Mouse (Mus musculus): ENCODE measurements around the gene BC049715. TPM values are rescaled to one million over a fixed set of nuclear protein-coding genes. Genes with fewer than 3 reads are reported as not detected.
"Not testable (repeated sequence)": the region's sequence is repeated elsewhere in the genome, so short reads cannot be mapped to it uniquely, and the experiment has no call there.

The BC049715 gene
- polyA plus RNA-seq (2015; fragmentation: Nextera tagmentation; extraction: Ambion mirVana) = 1.8 and 2.2 TPM in 2 replicates

DNA sequence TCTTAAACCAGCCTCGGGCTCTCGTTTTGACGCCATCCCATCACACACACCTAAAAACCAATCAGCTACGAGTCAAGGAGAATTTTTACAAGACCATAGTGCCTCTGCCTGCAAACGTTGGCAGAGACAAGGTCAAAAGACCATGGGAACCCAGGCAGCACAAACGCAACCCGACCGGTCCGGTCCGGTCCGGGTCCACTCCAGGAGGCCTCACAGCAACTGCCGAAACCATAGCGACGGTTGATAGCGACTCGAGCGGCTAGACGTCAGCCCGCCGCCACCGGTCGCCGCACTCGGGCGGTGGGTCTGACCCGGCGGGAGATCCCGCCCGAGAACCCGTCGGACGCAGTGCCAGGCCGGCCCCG, at the start of gene BC049715:
Gene BC049715 (plus strand): TSS at position 111 of the 365 bp plus-strand sequence.
- H3K4me1 ChIP-seq = peaks cover 8% of the 10 kb centered on the region
- ATAC-seq (ENCODE audit: low FRiP score, low read depth) = no peak; the same call in 1 of the 2 replicates
- peak within 1 kb of the TSS; percentile 99 for H3K4me3 ChIP-seq
- H3K27ac ChIP-seq = peak within 1 kb of the TSS; percentile 84
- H3K27me3 ChIP-seq = no peaks in the 10 kb centered on the region
- no peaks in the 10 kb centered on the region for H3K9me3 ChIP-seq
- peak within 1 kb of the TSS; percentile 82 for H3K4me2 ChIP-seq (replicated peaks)
- under 1% methylated on average over 34 of the region's 34 CpGs for WGBS
- H3K36me3 ChIP-seq = peaks cover 26% of the 10 kb centered on the region
- H3K9ac ChIP-seq = peak within 1 kb of the TSS; percentile 95

DNA sequence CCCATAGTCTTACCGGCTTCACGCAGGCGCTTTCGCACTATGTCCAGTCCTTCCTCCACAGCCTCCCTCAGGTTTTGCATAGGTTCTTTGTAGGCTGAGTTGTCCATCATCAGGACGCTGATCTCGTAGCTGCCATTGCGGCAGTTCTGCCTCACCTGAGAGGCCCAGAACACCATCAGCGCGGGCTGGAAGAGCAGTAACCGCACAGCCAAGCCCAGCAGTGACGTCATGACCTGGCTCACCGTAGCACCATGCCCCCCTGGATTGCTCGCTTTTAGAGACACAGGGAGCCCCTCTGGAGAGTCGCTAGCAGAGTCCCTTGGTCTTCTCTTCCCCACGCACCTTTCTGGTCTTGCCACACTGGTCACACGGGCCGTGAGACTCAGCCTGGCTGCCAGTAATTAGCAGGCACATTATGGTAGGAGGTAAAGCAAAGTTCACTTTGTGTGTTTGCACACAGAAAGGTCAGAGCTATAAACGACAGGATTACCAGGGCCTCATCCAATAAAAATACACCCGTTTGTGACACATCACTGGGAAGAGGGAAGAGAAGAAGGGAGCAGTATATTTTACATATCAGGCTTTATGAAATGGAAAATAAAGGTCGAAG, 45.9 kb upstream of the BC049715 start, which contains the start of gene Gucy2c:
Gene Gucy2c (minus strand): TSS at position 389 of the 610 bp plus-strand sequence.
- no peak within 1 kb of the TSS for H3K9ac ChIP-seq

DNA sequence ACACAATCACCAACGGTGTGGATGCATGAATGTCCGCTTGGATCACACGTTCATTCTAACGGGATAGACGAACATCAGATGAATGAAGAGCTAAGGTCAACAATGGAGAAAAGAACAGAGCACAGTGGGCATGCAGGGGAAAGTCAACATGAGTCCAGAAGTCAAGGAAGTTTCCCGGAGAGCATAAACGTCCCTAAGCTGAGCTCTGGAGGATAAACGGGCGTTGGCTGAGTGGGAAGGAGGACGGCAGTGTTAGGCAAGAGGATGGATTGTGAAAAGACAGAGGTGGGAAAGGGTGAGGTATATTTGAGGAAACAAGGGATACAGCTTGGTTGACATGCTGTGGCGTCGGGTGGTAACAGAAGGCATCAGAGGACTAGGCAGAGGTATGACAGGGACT, 45.3 kb upstream of the BC049715 start:
- Histone ChIP-seq H3K9ac (no peak overlapping the region), H3K27ac (no peak overlapping the region), H3K4me1 (peaks cover 6% of the 10 kb centered on the region; the same call in 1 of the 2 replicates), H3K4me3 (no peak overlapping the region), H3K4me2 (replicated peaks) (no peak overlapping the region), H3K9me3 (no peaks in the 10 kb centered on the region), H3K27me3 (no peaks in the 10 kb centered on the region), H3K36me3 (no peaks in the 10 kb centered on the region)
- ATAC-seq (ENCODE audit: low FRiP score, low read depth) = no peak
- 88% methylated on average over 12 of the region's 12 CpGs for WGBS

More for the DNA sequence above, 45.9 kb upstream of the BC049715 start, which contains the start of gene Gucy2c:
- H3K27me3 ChIP-seq = no peaks in the 10 kb centered on the region
- 68% methylated on average over 20 of the region's 20 CpGs for whole genome bisulfite sequencing
- H3K4me2 ChIP-seq (replicated peaks) = 0 out of 2 replicates have a peak within 1 kb of the TSS, but pooled peaks have one; percentile 9
- no peaks in the 10 kb centered on the region for H3K9me3 ChIP-seq
- no peaks in the 10 kb centered on the region for H3K36me3 ChIP-seq
- peaks cover 6% of the 10 kb centered on the region; the same call in 1 of the 2 replicates for H3K4me1 ChIP-seq
- no peak within 1 kb of the TSS for H3K4me3 ChIP-seq
- ATAC-seq (ENCODE audit: low FRiP score, low read depth) = no peak
- H3K27ac ChIP-seq = no peak within 1 kb of the TSS

DNA sequence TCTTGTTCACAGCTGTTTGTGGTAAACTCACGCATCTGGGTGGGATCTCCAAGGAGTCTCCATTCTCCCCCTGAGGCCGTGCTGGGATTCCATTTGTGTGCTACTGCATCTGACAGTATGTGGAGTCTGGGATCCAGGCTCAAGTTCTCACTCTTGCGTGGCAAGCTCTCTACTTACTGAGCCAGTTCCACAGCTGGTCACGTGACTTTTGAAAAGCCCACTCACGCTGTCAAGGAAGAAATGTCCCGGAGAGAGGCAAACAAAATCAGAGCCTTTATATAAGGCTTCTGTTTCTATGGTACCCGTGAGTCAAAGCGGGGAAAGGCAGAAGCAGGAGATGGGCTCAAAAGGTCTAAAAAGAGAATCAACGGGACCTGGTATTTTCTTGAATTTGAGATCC, 44.7 kb upstream of the BC049715 start:
- no peaks in the 10 kb centered on the region for H3K27me3 ChIP-seq
- no peak overlapping the region for H3K4me2 ChIP-seq (replicated peaks)
- H3K27ac ChIP-seq = no peak overlapping the region
- no peak overlapping the region for H3K4me3 ChIP-seq
- H3K9ac ChIP-seq = no peak overlapping the region
- ATAC-seq (ENCODE audit: low FRiP score, low read depth) = no peak
- WGBS = 72% methylated on average over 9 of the region's 9 CpGs
- peaks cover 6% of the 10 kb centered on the region; the same call in 1 of the 2 replicates for H3K4me1 ChIP-seq
- no peaks in the 10 kb centered on the region for H3K9me3 ChIP-seq
- no peaks in the 10 kb centered on the region for H3K36me3 ChIP-seq

DNA sequence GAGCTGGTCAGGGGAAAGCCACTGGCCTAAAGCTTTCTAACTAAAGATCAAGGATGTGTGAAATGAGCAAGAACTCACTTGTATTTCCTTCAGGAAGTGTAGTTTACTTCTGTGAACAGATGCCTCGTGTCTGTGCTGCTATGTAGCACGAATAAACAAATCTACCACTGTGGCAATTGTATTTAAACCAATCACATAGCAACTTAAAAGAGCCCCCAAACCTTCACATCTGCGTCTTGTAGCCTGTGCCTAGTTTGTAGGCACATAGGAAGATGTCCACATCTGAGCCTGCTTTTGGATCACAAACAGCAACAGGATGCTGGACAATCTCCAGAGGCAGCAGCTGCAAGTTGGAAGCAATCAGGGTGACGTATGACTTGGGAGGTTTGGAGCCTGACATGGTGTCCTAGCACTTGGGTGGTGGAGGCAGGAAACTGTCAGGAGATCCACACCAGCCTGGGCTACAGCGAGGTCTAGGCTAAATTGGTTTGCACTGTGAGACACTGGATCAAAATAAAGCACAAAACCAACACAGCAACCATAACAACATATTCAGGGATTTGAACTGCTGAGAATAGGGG, 37.9 kb upstream of the BC049715 start:
- Histone ChIP-seq H3K27ac (no peak overlapping the region), H3K9ac (no peak overlapping the region), H3K4me1 (peaks cover 14% of the 10 kb centered on the region), H3K36me3 (no peaks in the 10 kb centered on the region), H3K9me3 (no peaks in the 10 kb centered on the region), H3K4me2 (replicated peaks) (no peak overlapping the region), H3K27me3 (no peaks in the 10 kb centered on the region), H3K4me3 (no peak overlapping the region)
- no peak for ATAC-seq (ENCODE audit: low FRiP score, low read depth)
- 69% methylated on average over 5 of the region's 5 CpGs for WGBS

GRCm38 (mm10) chr6:136792884-136793758, 34.3 kb upstream of the BC049715 start:
- Histone ChIP-seq H3K9ac (no peak overlapping the region), H3K4me2 (replicated peaks) (peak overlapping the region; percentile 76), H3K9me3 (no peaks in the 10 kb centered on the region), H3K27me3 (no peaks in the 10 kb centered on the region), H3K4me3 (peak overlapping the region; percentile 42), H3K36me3 (no peaks in the 10 kb centered on the region), H3K4me1 (peaks cover 14% of the 10 kb centered on the region), H3K27ac (no peak overlapping the region)
- WGBS = 9% methylated on average over 16 of the region's 16 CpGs
- ATAC-seq (ENCODE audit: low FRiP score, low read depth) = peak; percentile 46; the same call in 1 of the 2 replicates

GRCm38 (mm10) chr6:136793831-136794525, 33.4 kb upstream of the BC049715 start:
- Histone ChIP-seq H3K36me3 (no peaks in the 10 kb centered on the region), H3K4me2 (replicated peaks) (peak overlapping the region; percentile 76), H3K4me1 (peaks cover 14% of the 10 kb centered on the region), H3K27ac (no peak overlapping the region), H3K4me3 (peak overlapping the region; percentile 42), H3K27me3 (no peaks in the 10 kb centered on the region), H3K9me3 (no peaks in the 10 kb centered on the region), H3K9ac (peak overlapping the region; percentile 59)
- ATAC-seq (ENCODE audit: low FRiP score, low read depth) = 0 out of 2 replicates have a peak, but pooled peaks have one; percentile 33
- WGBS = under 1% methylated on average over 24 of the region's 24 CpGs

GRCm38 (mm10) chr6:136795110-136795509, 32.3 kb upstream of the BC049715 start:
- ATAC-seq (ENCODE audit: low FRiP score, low read depth) = no peak

DNA sequence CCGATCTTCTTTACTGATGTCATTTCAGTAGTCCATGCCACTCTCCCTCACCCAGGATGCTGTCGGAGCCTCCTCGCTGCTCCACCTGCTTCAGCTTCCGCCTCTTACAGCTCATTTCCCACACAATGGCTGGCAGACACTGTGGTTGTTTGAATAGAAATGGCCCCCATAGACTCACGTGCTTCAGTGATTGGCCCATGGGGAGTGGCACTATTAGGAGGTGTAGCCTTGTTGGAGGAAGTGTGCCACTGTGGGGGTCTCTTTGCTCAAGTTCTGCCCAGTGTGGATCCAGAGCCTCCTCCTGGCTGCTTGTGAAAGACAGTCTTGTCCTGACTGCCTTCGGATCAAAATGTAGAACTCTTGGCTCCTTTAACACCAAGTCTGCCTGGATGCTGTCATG, 31.6 kb upstream of the BC049715 start:
- H3K9ac ChIP-seq = no peak overlapping the region
- H3K4me2 ChIP-seq (replicated peaks) = no peak overlapping the region
- H3K36me3 ChIP-seq = no peaks in the 10 kb centered on the region
- H3K4me3 ChIP-seq = no peak overlapping the region
- peaks cover 14% of the 10 kb centered on the region for H3K4me1 ChIP-seq
- no peak overlapping the region for H3K27ac ChIP-seq
- ATAC-seq (ENCODE audit: low FRiP score, low read depth) = 0 out of 2 replicates have a peak, but pooled peaks have one; percentile 29
- 66% methylated on average over 6 of the region's 6 CpGs for WGBS
- no peaks in the 10 kb centered on the region for H3K27me3 ChIP-seq
- no peaks in the 10 kb centered on the region for H3K9me3 ChIP-seq

More at GRCm38 (mm10) chr6:136795110-136795509, 32.3 kb upstream of the BC049715 start:
- WGBS = 68% methylated on average over 1 of the region's 1 CpGs
- no peaks in the 10 kb centered on the region for H3K9me3 ChIP-seq
- H3K27me3 ChIP-seq = no peaks in the 10 kb centered on the region
- H3K4me3 ChIP-seq = no peak overlapping the region
- peaks cover 14% of the 10 kb centered on the region for H3K4me1 ChIP-seq
- no peaks in the 10 kb centered on the region for H3K36me3 ChIP-seq
- no peak overlapping the region for H3K9ac ChIP-seq
- no peak overlapping the region for H3K27ac ChIP-seq
- no peak overlapping the region for H3K4me2 ChIP-seq (replicated peaks)

DNA sequence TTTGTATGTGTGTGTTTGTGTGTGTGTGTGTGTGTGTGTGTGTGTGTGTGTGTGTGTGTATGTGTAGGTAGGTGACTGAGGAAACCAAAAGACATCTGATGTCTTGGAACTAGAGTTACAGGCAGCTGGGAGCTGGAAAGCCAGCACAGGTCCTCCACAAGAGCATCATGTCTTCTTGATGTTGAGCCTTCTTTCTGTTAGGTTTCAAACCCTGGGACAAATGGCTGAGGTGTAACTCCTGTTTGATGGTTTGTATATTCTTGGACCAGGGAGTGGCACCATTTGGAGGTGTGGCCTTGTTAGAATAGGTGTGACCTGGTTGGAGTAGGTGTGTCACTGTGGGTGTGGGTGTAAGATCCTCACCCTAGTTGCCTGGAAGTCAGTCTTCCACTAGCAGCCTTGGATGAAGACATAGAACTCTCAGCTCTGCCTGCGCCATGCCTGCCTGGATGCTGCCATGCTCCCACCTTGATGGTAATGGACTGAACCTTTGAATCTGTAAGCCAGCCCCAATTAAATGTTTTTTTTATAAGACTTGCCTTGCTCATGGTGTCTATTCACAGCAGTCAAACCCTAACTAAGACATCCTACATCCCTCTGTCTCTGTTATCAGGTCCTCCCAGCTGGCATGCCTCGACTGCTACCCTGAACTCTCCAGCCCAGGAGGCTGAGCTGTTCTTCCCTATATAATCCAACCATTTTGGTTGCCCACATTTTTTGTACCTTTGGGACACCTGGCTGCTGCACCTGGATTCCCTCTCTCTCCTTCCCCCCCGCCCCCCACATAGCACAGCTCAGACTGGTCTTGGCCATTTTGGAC, 29.3 kb upstream of the BC049715 start:
- 84% methylated on average over 3 of the region's 3 CpGs for WGBS
- H3K27me3 ChIP-seq; H3K9me3 ChIP-seq; H3K4me3 ChIP-seq; H3K4me2 ChIP-seq (replicated peaks); ATAC-seq (ENCODE audit: low FRiP score, low read depth); H3K27ac ChIP-seq; H3K36me3 ChIP-seq; H3K9ac ChIP-seq: not testable (repeated sequence)
- H3K4me1 ChIP-seq = peaks cover 14% of the 10 kb centered on the region

- Histone ChIP-seq H3K27me3 (no peaks in the 10 kb centered on the region), H3K36me3 (no peaks in the 10 kb centered on the region), H3K27ac (no peak overlapping the region), H3K4me2 (replicated peaks) (no peak overlapping the region), H3K4me3 (no peak overlapping the region), H3K4me1 (peaks cover 14% of the 10 kb centered on the region), H3K9ac (no peak overlapping the region), H3K9me3 (no peaks in the 10 kb centered on the region)
- ATAC-seq (ENCODE audit: low FRiP score, low read depth) = no peak
- 93% methylated on average over 8 of the region's 8 CpGs for WGBS
Observed at GRCm38 (mm10) chr6:136800710-136801109, 26.7 kb upstream of the BC049715 start.
